Mouse (Mus musculus) ES-E14 (cell line): ENCODE results near the gene Epb41l4b. TPM values are rescaled to one million over a fixed set of nuclear protein-coding genes. Genes with fewer than 3 reads are reported as not detected.

Experiments
- DNase-seq: peaks from one replicate; pipeline ENCODE4 v3.0.0-alpha.2; 2013; ENCODE audit warnings: low read depth, low spot score
- H3K27ac ChIP-seq: 2 replicates; pipeline ENCODE4 v1.5.1; 2012; ENCODE audit warnings: low read depth, mild to moderate bottlenecking, low read length, moderate library complexity, mixed read lengths; ENCODE audit not compliant: poor library complexity, insufficient read depth, severe bottlenecking
- H3K36me3 ChIP-seq: 2 replicates; pipeline ENCODE4 v1.6.1; 2012; ENCODE audit warnings: mild to moderate bottlenecking, low read length, moderate library complexity, mixed read lengths; ENCODE audit not compliant: control insufficient read depth, poor library complexity, insufficient read depth, severe bottlenecking
- H3K4me1 ChIP-seq, 2 experiments: fragments of 150-350 bp in 1 of 2; sonication (generic) in 1 of 2; 2 replicates each; pipeline ENCODE4 v1.6.1; 2012; ENCODE audit warnings: low read length in 2 of 2, mild to moderate bottlenecking in 1 of 2, mixed read lengths in 1 of 2; ENCODE audit not compliant: control insufficient read depth in 2 of 2, insufficient read depth in 2 of 2, poor library complexity in 1 of 2
- H3K4me3 ChIP-seq, 2 experiments: fragments of 150-350 bp in 1 of 2; sonication (generic) in 1 of 2; 2 replicates each; pipeline ENCODE4 v1.5.1; 2012; ENCODE audit warnings: low read length in 2 of 2, low read depth in 1 of 2, mild to moderate bottlenecking in 1 of 2, mixed read lengths in 1 of 2; ENCODE audit not compliant: insufficient read depth in 1 of 2, poor library complexity in 1 of 2, severe bottlenecking in 1 of 2
- H3K9ac ChIP-seq: 2 replicates; pipeline ENCODE4 v1.6.1; 2012; ENCODE audit warnings: low read depth, mild to moderate bottlenecking, low read length, mixed read lengths; ENCODE audit not compliant: poor library complexity, insufficient read depth, severe bottlenecking
- H3K9me3 ChIP-seq: fragments of 150-350 bp; sonication (generic); 2 replicates; pipeline ENCODE4 v1.6.1; 2012; ENCODE audit warnings: low read depth, mild to moderate bottlenecking, low read length; ENCODE audit not compliant: control insufficient read depth, insufficient read depth
- CHD2 ChIP-seq: IDR thresholded peaks from 2 replicates; pipeline ENCODE4 v1.6.1; 2014; ENCODE audit warnings: mild to moderate bottlenecking, low read depth, low read length, inconsistent platforms
- HCFC1 ChIP-seq: IDR thresholded peaks from 2 replicates; pipeline ENCODE4 v1.6.1; 2012; ENCODE audit warnings: low read length, inconsistent platforms, borderline replicate concordance; ENCODE audit not compliant: insufficient read depth
- MAFK ChIP-seq: IDR thresholded peaks from 2 replicates; pipeline ENCODE4 v1.6.1; 2014; ENCODE audit warnings: mild to moderate bottlenecking, low read depth, low read length, inconsistent platforms; ENCODE audit not compliant: insufficient read depth
- ZC3H11A ChIP-seq: IDR thresholded peaks from 2 replicates; pipeline ENCODE4 v1.6.1; 2012; ENCODE audit warnings: low read depth, mild to moderate bottlenecking, inconsistent platforms, low read length, borderline replicate concordance
- ZNF384 ChIP-seq: IDR thresholded peaks from 2 replicates; pipeline ENCODE4 v1.6.1; 2012; ENCODE audit warnings: low read depth, low read length, inconsistent platforms
- in situ Hi-C, 2 experiments: fragments of 600-800 bp; cut with MboI; formaldehyde crosslinking; loops; one replicate each; pipeline ENCODE4 v1.15.1; 2025; ENCODE audit warnings: low sequenced_read_pairs in 2 of 2, inconsistent platforms in 1 of 2; ENCODE audit not compliant: unreplicated experiment in 2 of 2
- total RNA-seq: library from RNA; depleted of rRNA; stranded (reverse); fragments of 300-350 nt; gene quantifications from 2 replicates; pipeline ENCODE4 v1.2.3, GENCODE M21; 2012

The Epb41l4b gene
- total RNA-seq, 1 experiment, result 4.7 TPM

DNA sequence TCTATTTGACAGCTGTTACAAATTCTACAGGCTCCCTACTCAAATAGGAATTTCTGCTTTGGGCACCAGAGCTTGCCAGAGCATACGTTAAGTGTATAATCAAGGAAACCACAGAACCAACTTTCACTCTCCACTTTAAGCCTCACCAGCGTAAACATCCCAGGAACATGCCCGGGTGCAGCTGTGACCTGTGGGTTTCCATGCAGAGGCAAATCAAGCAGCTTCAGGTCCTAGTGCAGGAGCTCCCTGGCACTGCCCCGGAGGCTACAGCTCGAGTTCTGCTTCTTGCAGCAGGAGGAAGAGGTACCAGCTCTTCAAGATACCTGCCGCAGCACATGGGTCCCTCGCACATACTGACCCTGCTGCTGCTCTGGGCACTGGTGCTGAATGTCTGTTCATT is 74.8 kb downstream of the Epb41l4b start:
- Histone ChIP-seq H3K9ac (no peak overlapping the region), H3K4me1 (peaks cover 12 to 23% of the 10 kb centered on the region in 2 experiments; a peak in 3 of 4 replicates), H3K4me3 (no peak overlapping the region), H3K36me3 (no peaks in the 10 kb centered on the region), H3K9me3 (no peaks in the 10 kb centered on the region), H3K27ac (no peak overlapping the region)
- DNase-seq, result no peak
- in situ Hi-C loops, result no loop called here
- TF ChIP-seq ZC3H11A (no peak), CHD2 (no peak), ZNF384 (no peak), HCFC1 (no peak), MAFK (no peak)

GRCm38 (mm10) chr4:57067801-57068200 is 75.4 kb downstream of the Epb41l4b start:
- Histone ChIP-seq H3K4me1 (peaks cover 11 to 20% of the 10 kb centered on the region in 2 experiments; a peak in 3 of 4 replicates), H3K9ac (no peak overlapping the region), H3K9me3 (no peaks in the 10 kb centered on the region), H3K27ac (no peak overlapping the region), H3K36me3 (no peaks in the 10 kb centered on the region), H3K4me3 (no peak overlapping the region)
- in situ Hi-C loops, result no loop called here
- no peak for TF ChIP-seq ZC3H11A
- no peak for TF ChIP-seq CHD2
- no peak for TF ChIP-seq ZNF384
- no peak for TF ChIP-seq MAFK
- no peak for TF ChIP-seq HCFC1
- DNase-seq, result no peak

- no peaks in the 10 kb centered on the region for H3K9me3 ChIP-seq
Measured at GRCm38 (mm10) chr4:57066936-57067335, 76.3 kb downstream of the Epb41l4b start.

GRCm38 (mm10) chr4:57065273-57065672 is 78.0 kb downstream of the Epb41l4b start:
- in situ Hi-C loops, result no loop called here
- no peak for TF ChIP-seq MAFK
- no peak for TF ChIP-seq HCFC1
- TF ChIP-seq ZNF384, result no peak
- TF ChIP-seq CHD2, result no peak
- TF ChIP-seq ZC3H11A, result no peak
- DNase-seq, result peak; percentile 62
- no peaks in the 10 kb centered on the region for H3K36me3 ChIP-seq
- H3K9me3 ChIP-seq, result no peaks in the 10 kb centered on the region
- no peak overlapping the region for H3K9ac ChIP-seq
- H3K4me3 ChIP-seq, result peak overlapping the region in 1 of 2 experiments; percentile 6; a peak in 2 of 4 replicates
- peaks cover 10 to 18% of the 10 kb centered on the region in 2 experiments; a peak in 3 of 4 replicates for H3K4me1 ChIP-seq
- no peak overlapping the region for H3K27ac ChIP-seq

More at GRCm38 (mm10) chr4:57066936-57067335, 76.3 kb downstream of the Epb41l4b start:
- no peak overlapping the region for H3K27ac ChIP-seq
- peaks cover 10 to 19% of the 10 kb centered on the region in 2 experiments; a peak in 3 of 4 replicates for H3K4me1 ChIP-seq
- in situ Hi-C loops, result no loop called here
- TF ChIP-seq ZC3H11A (no peak), HCFC1 (no peak), CHD2 (no peak)
- no peak overlapping the region for H3K4me3 ChIP-seq
- no peak overlapping the region for H3K9ac ChIP-seq
- H3K36me3 ChIP-seq, result no peaks in the 10 kb centered on the region
- no peak for DNase-seq

DNA sequence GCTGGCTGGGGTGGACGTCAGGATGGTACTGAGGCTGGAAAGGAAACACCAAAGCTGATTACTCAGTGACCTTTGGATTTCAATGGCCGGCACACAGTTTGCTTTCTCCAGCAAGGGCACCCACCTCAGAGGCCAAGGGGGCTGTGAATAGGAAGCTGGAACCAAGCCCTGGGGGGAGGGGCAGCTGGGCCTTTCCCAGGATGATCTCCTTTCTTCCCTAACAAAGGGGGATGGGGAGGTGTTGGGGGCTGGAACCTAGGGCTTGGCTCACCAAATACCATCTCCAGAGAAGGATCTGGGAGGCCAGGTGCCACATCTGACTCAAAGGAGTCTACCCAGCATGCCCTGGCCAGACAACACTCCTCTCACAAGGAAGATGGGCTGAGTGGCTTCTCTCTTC is 78.4 kb downstream of the Epb41l4b start:
- Histone ChIP-seq H3K4me1 (peaks cover 10 to 18% of the 10 kb centered on the region in 2 experiments; a peak in 3 of 4 replicates), H3K4me3 (peak overlapping the region in 1 of 2 experiments; percentile 6; a peak in 2 of 4 replicates), H3K27ac (no peak overlapping the region), H3K9me3 (no peaks in the 10 kb centered on the region), H3K36me3 (no peaks in the 10 kb centered on the region), H3K9ac (no peak overlapping the region)
- TF ChIP-seq ZC3H11A, result no peak
- no peak for TF ChIP-seq MAFK
- no peak for TF ChIP-seq ZNF384
- no peak for TF ChIP-seq CHD2
- TF ChIP-seq HCFC1, result no peak
- peak; percentile 56 for DNase-seq
- in situ Hi-C loops, result no loop called here
